Mouse (Mus musculus) embryonic fibroblast, embryonic 13.5 days (primary cell): ENCODE measurements around the gene Lrrfip1.

Source experiments
- CTCF ChIP-seq: IDR thresholded peaks from 2 replicates; pipeline ENCODE4 v1.5.1; 2011; ENCODE audit warnings: mild to moderate bottlenecking, control low read depth, low read length, moderate library complexity, borderline replicate concordance; ENCODE audit not compliant: insufficient read depth
- POLR2A ChIP-seq: IDR thresholded peaks from 2 replicates; pipeline ENCODE4 v1.6.1; 2011; ENCODE audit warnings: low read depth, mild to moderate bottlenecking, control low read depth, low read length, moderate library complexity

DNA sequence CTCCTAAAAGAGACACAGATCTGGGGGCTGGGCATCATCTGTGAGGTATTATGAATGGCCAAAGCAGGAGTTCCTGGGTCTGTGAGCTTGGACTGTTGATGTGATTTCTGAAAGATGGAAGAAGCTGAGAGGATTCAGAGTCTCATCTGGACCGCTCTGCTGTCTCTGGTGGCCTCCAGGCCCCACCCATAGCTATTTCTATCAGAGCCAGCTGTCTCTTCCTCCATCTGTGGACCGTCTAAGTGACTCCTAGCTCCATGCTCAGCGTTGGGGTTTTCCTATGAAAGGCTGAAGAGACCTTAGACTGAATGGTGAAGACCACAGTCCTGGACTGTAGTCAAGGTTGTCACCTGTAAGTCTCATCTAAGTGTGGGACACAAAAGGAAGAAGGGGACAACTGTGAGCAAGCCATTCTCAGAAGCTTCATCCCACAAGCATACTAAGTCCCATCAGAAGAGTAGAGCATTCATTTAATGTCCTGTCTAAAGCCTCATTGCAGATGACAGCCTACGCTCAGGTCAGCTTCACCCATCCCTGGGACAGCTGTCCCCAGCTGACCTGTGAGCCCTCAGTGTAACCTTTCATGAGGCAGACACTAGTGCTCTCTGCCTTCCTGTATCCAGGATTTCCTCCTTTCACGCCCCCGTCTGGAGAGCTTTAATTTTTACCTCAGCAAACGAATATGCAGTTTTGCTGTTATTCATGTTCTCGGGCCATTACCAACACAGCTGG lies 5.2 kb downstream of the Lrrfip1 start:
- TF ChIP-seq POLR2A (no peak), CTCF (no peak)
